Mouse (Mus musculus): ENCODE measurements around the gene Bicdl1.

DNA sequence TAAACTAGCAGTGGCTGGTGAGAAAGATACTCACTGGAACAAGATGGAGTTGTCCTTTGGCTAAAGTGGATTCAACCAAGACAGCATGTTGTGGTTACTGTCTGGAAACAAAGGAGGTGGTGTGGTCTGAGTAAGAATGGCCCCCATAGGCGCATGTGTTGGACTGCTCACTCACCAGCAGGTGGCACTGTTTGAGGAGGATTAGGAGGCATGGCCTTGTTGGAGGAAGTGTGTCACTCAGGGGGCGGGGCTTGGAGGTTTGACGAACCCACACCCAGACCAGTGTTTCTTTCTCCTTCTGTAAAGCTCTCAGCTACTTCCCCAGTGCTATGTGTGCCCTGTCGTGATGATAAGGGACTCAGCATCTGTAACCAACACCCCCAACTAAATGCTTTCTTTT, 38.6 kb upstream of the Bicdl1 start:
- TF ChIP-seq CTCF (IDR thresholded peaks at IDR 0.05; ENCODE audit: borderline replicate concordance, control insufficient read depth, extremely low read depth, insufficient read depth, low read length, poor library complexity) (no peak), POLR2A (IDR thresholded peaks at IDR 0.05; ENCODE audit: control insufficient read depth, extremely low read depth, insufficient read depth, low read length, poor library complexity) (no peak)

Data from thymus, adult 2 months (tissue).